Mouse (Mus musculus) erythroblast, embryonic 14.5 days (primary cell): ENCODE data around the gene Nav2.

Experiments used
- GATA1 ChIP-seq: IDR thresholded peaks from 2 replicates; pipeline ENCODE4 v1.6.1; 2012; ENCODE audit warnings: low read length, inconsistent platforms, mixed read lengths
- TAL1 ChIP-seq: IDR thresholded peaks from 3 replicates; pipeline ENCODE4 v1.6.1; 2012; ENCODE audit warnings: low read length, inconsistent platforms, mixed read lengths

- TF ChIP-seq GATA1 (no peak), TAL1 (no peak)
These were observed 591.1 kb downstream of the Nav2 start for GRCm38 (mm10) chr7:49499598-49499997.
